Mouse (Mus musculus) limb, embryonic 14.5 days (tissue): Measurements from ENCODE around the gene Gm10392. TPM values are rescaled to one million over a fixed set of nuclear protein-coding genes. Genes with fewer than 3 reads are reported as not detected.
A peak's percentile ranks its signal among the peaks of the same experiment; 100 is the strongest.

ENCODE experiments used
- ATAC-seq: fragments of 200-750 bp; cut with Nextera tagmentation; 2 replicates; pipeline ENCODE4 v1.8.0; 2017; ENCODE audit warnings: low read depth, moderate number of reproducible peaks, moderate TSS enrichment; ENCODE audit not compliant: low FRiP score
- DNase-seq: peaks from one replicate; pipeline ENCODE4 v3.0.0-alpha.2; 2015; ENCODE audit warnings: low spot score
- H3K27ac ChIP-seq: fragments of 300-500 bp; sonication (generic); replicated peaks from 2 replicates; pipeline ENCODE4 v1.5.1; 2014; ENCODE audit warnings: low read depth, mild to moderate bottlenecking, low read length, moderate library complexity, mixed read lengths
- H3K27me3 ChIP-seq: fragments of 300-500 bp; sonication (generic); 2 replicates; pipeline ENCODE4 v1.6.1; 2014; ENCODE audit warnings: low read length, mixed read lengths; ENCODE audit not compliant: control insufficient read depth, insufficient read depth
- H3K36me3 ChIP-seq: fragments of 300-500 bp; sonication (generic); 2 replicates; pipeline ENCODE4 v1.6.1; 2014; ENCODE audit warnings: mild to moderate bottlenecking, low read length, moderate library complexity, mixed read lengths; ENCODE audit not compliant: control insufficient read depth, insufficient read depth
- H3K4me1 ChIP-seq: fragments of 300-500 bp; sonication (generic); 2 replicates; pipeline ENCODE4 v1.6.1; 2014; ENCODE audit warnings: antibody characterized with exemption, low read length, mixed read lengths; ENCODE audit not compliant: control insufficient read depth, insufficient read depth
- H3K4me2 ChIP-seq: fragments of 300-500 bp; sonication (generic); replicated peaks from 2 replicates; pipeline ENCODE4 v1.6.1; 2014; ENCODE audit warnings: low read depth, mild to moderate bottlenecking, low read length, moderate library complexity; ENCODE audit not compliant: severe bottlenecking
- H3K4me3 ChIP-seq: fragments of 300-500 bp; sonication (generic); replicated peaks from 2 replicates; pipeline ENCODE4 v1.5.1; 2014; ENCODE audit warnings: low read length
- H3K9ac ChIP-seq: fragments of 300-500 bp; sonication (generic); 2 replicates; pipeline ENCODE4 v1.6.1; 2014; ENCODE audit warnings: mild to moderate bottlenecking, low read depth, low read length, moderate library complexity; ENCODE audit not compliant: severe bottlenecking
- H3K9me3 ChIP-seq: fragments of 300-500 bp; sonication (generic); 2 replicates; pipeline ENCODE4 v1.6.1; 2016; ENCODE audit warnings: low read length; ENCODE audit not compliant: control insufficient read depth
- POLR2A ChIP-seq: fragments of 200-500 bp; IDR thresholded peaks from 2 replicates; pipeline ENCODE4 v1.8.0; 2012; ENCODE audit warnings: inconsistent platforms, mild to moderate bottlenecking, moderate library complexity, borderline replicate concordance; ENCODE audit not compliant: insufficient read depth, insufficient read length; ENCODE audit errors: extremely low read depth
- WGBS: fragments of 180-500 bp; shearing (Covaris S2); extraction: QIAGEN DNeasy Blood & Tissue Kit; methylation state at CpG from one replicate; pipeline ENCODE4 v1.1.7; 2014; 5-methylcytosine and 5-hydroxymethylcytosine counted together
- polyA plus RNA-seq, 2 experiments: library from polyadenylated mRNA; depleted of rRNA in 1 of 2; stranded (reverse) in 1 of 2; unstranded in 1 of 2; fragments of >200 nt; fragmentation: Nextera tagmentation in 1 of 2; extraction: Ambion mirVana in 1 of 2; gene quantifications; 2 replicates each; pipeline versions ENCODE4 v1.2.1 to v1.2.3; 2012 to 2014

The Gm10392 gene
- polyA plus RNA-seq, 2 experiments, result 0.12 TPM; not detected in 1

GRCm38 (mm10) chr11:77512891-77513810 is 5.8 kb downstream of the Gm10392 start:
- peak; percentile 70; the same call in 1 of the 2 replicates for TF ChIP-seq POLR2A
- H3K4me2 ChIP-seq, result peak overlapping the region; percentile 96
- H3K27me3 ChIP-seq, result peaks cover 27% of the 10 kb centered on the region
- peaks cover 24% of the 10 kb centered on the region for H3K36me3 ChIP-seq
- H3K4me1 ChIP-seq, result peaks cover 40% of the 10 kb centered on the region
- peak overlapping the region; percentile 69 for H3K9ac ChIP-seq
- H3K4me3 ChIP-seq, result peak overlapping the region; percentile 58
- peak overlapping the region; percentile 73 for H3K27ac ChIP-seq
- DNase-seq (peak; percentile 92), ATAC-seq (peak; percentile 76)
- WGBS, result under 1% methylated on average over 61 of the region's 84 CpGs
- no peaks in the 10 kb centered on the region for H3K9me3 ChIP-seq

- 82% methylated on average over 5 of the region's 5 CpGs for whole genome bisulfite sequencing
- no peak overlapping the region for H3K9ac ChIP-seq
- no peak overlapping the region for H3K4me2 ChIP-seq
- no peak for DNase-seq
- H3K36me3 ChIP-seq, result peaks cover 36% of the 10 kb centered on the region
- 0 out of 2 replicates have a peak overlapping the region, but pooled peaks have one; percentile 58 for H3K4me3 ChIP-seq
- TF ChIP-seq POLR2A, result no peak
- peaks cover 24% of the 10 kb centered on the region for H3K27me3 ChIP-seq
- no peak overlapping the region for H3K27ac ChIP-seq
- ATAC-seq, result no peak
- H3K9me3 ChIP-seq, result no peaks in the 10 kb centered on the region
- H3K4me1 ChIP-seq, result peaks cover 41% of the 10 kb centered on the region
These were observed 7.7 kb downstream of the Gm10392 start for GRCm38 (mm10) chr11:77511336-77511735.

- Histone ChIP-seq H3K27ac (peak overlapping the region; percentile 63; the same call in 1 of the 2 replicates), H3K36me3 (peaks cover 66% of the 10 kb centered on the region), H3K4me2 (peak overlapping the region; percentile 75), H3K4me3 (peak overlapping the region; percentile 38), H3K9me3 (no peaks in the 10 kb centered on the region), H3K27me3 (no peaks in the 10 kb centered on the region), H3K4me1 (peaks cover 18% of the 10 kb centered on the region), H3K9ac (peak overlapping the region; percentile 53)
- WGBS, result 17% methylated on average over 39 of the region's 49 CpGs
- no peak for TF ChIP-seq POLR2A
- DNase-seq, result peak; percentile 81
- ATAC-seq, result peak; percentile 72
These were observed 10.7 kb downstream of the Gm10392 start for GRCm38 (mm10) chr11:77508068-77509021.

- no peaks in the 10 kb centered on the region for H3K9me3 ChIP-seq
- H3K4me3 ChIP-seq, result no peak overlapping the region
- WGBS, result 69% methylated on average over 4 of the region's 4 CpGs
- H3K9ac ChIP-seq, result no peak overlapping the region
- no peak for DNase-seq
- no peak overlapping the region for H3K27ac ChIP-seq
- TF ChIP-seq POLR2A, result no peak
- H3K27me3 ChIP-seq, result no peaks in the 10 kb centered on the region
- peaks cover 17% of the 10 kb centered on the region for H3K4me1 ChIP-seq
- ATAC-seq, result no peak
- H3K4me2 ChIP-seq, result no peak overlapping the region
- H3K36me3 ChIP-seq, result peaks cover 76% of the 10 kb centered on the region
These were observed 11.6 kb downstream of the Gm10392 start for GRCm38 (mm10) chr11:77507426-77507825.

GRCm38 (mm10) chr11:77506941-77507340 is 12.1 kb downstream of the Gm10392 start:
- H3K4me3 ChIP-seq, result no peak overlapping the region
- H3K36me3 ChIP-seq, result peaks cover 80% of the 10 kb centered on the region
- H3K4me1 ChIP-seq, result peaks cover 13% of the 10 kb centered on the region
- DNase-seq (no peak), ATAC-seq (no peak)
- WGBS, result 73% methylated on average over 6 of the region's 6 CpGs
- no peaks in the 10 kb centered on the region for H3K27me3 ChIP-seq
- no peak for TF ChIP-seq POLR2A
- no peak overlapping the region for H3K4me2 ChIP-seq
- H3K9me3 ChIP-seq, result no peaks in the 10 kb centered on the region
- no peak overlapping the region for H3K27ac ChIP-seq
- no peak overlapping the region for H3K9ac ChIP-seq
